Mouse (Mus musculus) heart, postnatal 0 days (tissue): ENCODE data around the gene Drg1.

Source experiments
- CTCF ChIP-seq: IDR thresholded peaks from 2 replicates; pipeline ENCODE4 v1.5.1; 2016; ENCODE audit warnings: antibody characterized with exemption, control low read depth, low read depth
- EP300 ChIP-seq: IDR thresholded peaks from 2 replicates; pipeline ENCODE4 v1.6.1; 2016; ENCODE audit warnings: antibody characterized with exemption, low read depth

GRCm38 (mm10) chr11:3298813-3299185, 32.6 kb upstream of the Drg1 start:
- no peak for TF ChIP-seq CTCF
- TF ChIP-seq EP300: no peak
